ENCODE assay signal across 25 mouse cellular contexts in genomic region chr3:50890537-50890936, GRCm38 (mm10).
"Had no signal": no experiment of that assay in that cellular context is flagged by ENCODE, and none has a peak within 500 bp of the region (broad histone marks: within the 10 kb centered on the region; RNA-seq: fewer than 3 reads in every experiment).

No protein-coding gene starts in this region.

- ATAC-seq: inflammation-experienced regulatory T-cells, adult 6 months; intestine, embryonic 15.5 days; intestine, postnatal 0 days; liver, embryonic 12.5 days had no signal

- H3K9me3 ChIP-seq: heart, embryonic 13.5 days; heart, embryonic 15.5 days; hindbrain, embryonic 13.5 days; hindbrain, embryonic 15.5 days; intestine, embryonic 15.5 days; limb, embryonic 13.5 days; limb, embryonic 15.5 days; liver, embryonic 12.5 days had no signal

- H3K4me2 ChIP-seq: heart, embryonic 11.5 days; heart, embryonic 13.5 days; heart, embryonic 15.5 days; hindbrain, embryonic 13.5 days; hindbrain, embryonic 15.5 days; intestine, embryonic 15.5 days; limb, embryonic 13.5 days; limb, embryonic 15.5 days; liver, embryonic 12.5 days had no signal

- H3K27me3 ChIP-seq: heart, embryonic 13.5 days; heart, embryonic 15.5 days; hindbrain, embryonic 13.5 days; hindbrain, embryonic 15.5 days; intestine, embryonic 15.5 days; limb, embryonic 13.5 days; limb, embryonic 15.5 days had no signal

- H3K36me3 ChIP-seq: heart, embryonic 13.5 days; heart, embryonic 15.5 days; hindbrain, embryonic 13.5 days; hindbrain, embryonic 15.5 days; intestine, embryonic 15.5 days; limb, embryonic 13.5 days; limb, embryonic 15.5 days; liver, embryonic 12.5 days had no signal

- DNase-seq: gastrocnemius, adult 2 months; gastrocnemius, postnatal 10 days; gastrocnemius, postnatal 25 days; heart, adult 2 months; heart, postnatal 14 days; heart, postnatal 36 days; kidney, adult 18-20 months; kidney, adult 8-10 months; kidney, postnatal 10 days; kidney, postnatal 25 days; kidney, postnatal 4 days had no signal

- H3K4me3 ChIP-seq: gastrocnemius, adult 2 months; heart, adult 2 months; heart, embryonic 13.5 days; heart, embryonic 15.5 days; hindbrain, embryonic 13.5 days; hindbrain, embryonic 15.5 days; intestine, embryonic 15.5 days; layer of hippocampus, adult 2 months; left cerebral cortex, adult 2 months; limb, embryonic 13.5 days; limb, embryonic 15.5 days; liver, embryonic 12.5 days had no signal

- H3K9ac ChIP-seq: heart, embryonic 13.5 days; heart, embryonic 15.5 days; hindbrain, embryonic 13.5 days; hindbrain, embryonic 15.5 days; intestine, embryonic 15.5 days; limb, embryonic 13.5 days; limb, embryonic 15.5 days; liver, embryonic 12.5 days; liver, embryonic 14.5 days had no signal

- H3K4me1 ChIP-seq: intestine, embryonic 15.5 days; liver, embryonic 12.5 days had no signal

- H3K27ac ChIP-seq: gastrocnemius, adult 2 months; heart, adult 2 months; heart, embryonic 13.5 days; heart, embryonic 15.5 days; hindbrain, embryonic 13.5 days; hindbrain, embryonic 15.5 days; intestine, embryonic 15.5 days; layer of hippocampus, adult 2 months; left cerebral cortex, adult 2 months; limb, embryonic 13.5 days; limb, embryonic 15.5 days; liver, embryonic 12.5 days; liver, embryonic 14.5 days had no signal
